Mouse (Mus musculus): ENCODE results near the gene Retnla. TPM values are rescaled to one million over a fixed set of nuclear protein-coding genes. Genes with fewer than 3 reads are reported as not detected.

Gene Retnla
- not detected in 2 replicates for polyA plus RNA-seq (2012)

- no peak for TF ChIP-seq GATA1 (IDR thresholded peaks at IDR 0.05; ENCODE audit: low read length)
These were observed at the start of gene Retnla for GRCm38 (mm10) chr16:48842266-48842665. Retnla (plus strand) TSS chr16:48842551.

- TF ChIP-seq GATA1 (IDR thresholded peaks at IDR 0.05; ENCODE audit: low read length): no peak
These were observed 44.1 kb upstream of the Retnla start for GRCm38 (mm10) chr16:48798285-48798684.

- no peak for TF ChIP-seq GATA1 (IDR thresholded peaks at IDR 0.05; ENCODE audit: low read length)
These were observed 42.9 kb upstream of the Retnla start for GRCm38 (mm10) chr16:48799470-48799869.

- TF ChIP-seq GATA1 (IDR thresholded peaks at IDR 0.05; ENCODE audit: low read length): no peak
These were observed 41.4 kb upstream of the Retnla start for GRCm38 (mm10) chr16:48800906-48801305.

GRCm38 (mm10) chr16:48805412-48805811, 36.9 kb upstream of the Retnla start:
- no peak for TF ChIP-seq GATA1 (IDR thresholded peaks at IDR 0.05; ENCODE audit: low read length)

GRCm38 (mm10) chr16:48806521-48806920, 35.8 kb upstream of the Retnla start:
- no peak for TF ChIP-seq GATA1 (IDR thresholded peaks at IDR 0.05; ENCODE audit: low read length)

- TF ChIP-seq GATA1 (IDR thresholded peaks at IDR 0.05; ENCODE audit: low read length): no peak
These were observed 33.0 kb upstream of the Retnla start for GRCm38 (mm10) chr16:48809374-48809773.

GRCm38 (mm10) chr16:48811881-48812436, 30.4 kb upstream of the Retnla start:
- TF ChIP-seq GATA1 (IDR thresholded peaks at IDR 0.05; ENCODE audit: low read length): no peak

- no peak for TF ChIP-seq GATA1 (IDR thresholded peaks at IDR 0.05; ENCODE audit: low read length)
These were observed 25.7 kb upstream of the Retnla start, which contains the start of gene Retnlb for GRCm38 (mm10) chr16:48816695-48817094. Retnlb (plus strand) TSS chr16:48816856.

GRCm38 (mm10) chr16:48818524-48818923, 23.8 kb upstream of the Retnla start:
- no peak for TF ChIP-seq GATA1 (IDR thresholded peaks at IDR 0.05; ENCODE audit: low read length)

GRCm38 (mm10) chr16:48826474-48826873, 15.9 kb upstream of the Retnla start:
- TF ChIP-seq GATA1 (IDR thresholded peaks at IDR 0.05; ENCODE audit: low read length): no peak

GRCm38 (mm10) chr16:48827625-48828024, 14.7 kb upstream of the Retnla start:
- no peak for TF ChIP-seq GATA1 (IDR thresholded peaks at IDR 0.05; ENCODE audit: low read length)

- TF ChIP-seq GATA1 (IDR thresholded peaks at IDR 0.05; ENCODE audit: low read length): no peak
These were observed 13.3 kb upstream of the Retnla start for GRCm38 (mm10) chr16:48829060-48829459.

GRCm38 (mm10) chr16:48832055-48832454, 10.3 kb upstream of the Retnla start:
- no peak for TF ChIP-seq GATA1 (IDR thresholded peaks at IDR 0.05; ENCODE audit: low read length)

GRCm38 (mm10) chr16:48843671-48844386, 1.5 kb downstream of the Retnla start:
- TF ChIP-seq GATA1 (IDR thresholded peaks at IDR 0.05; ENCODE audit: low read length): no peak

GRCm38 (mm10) chr16:48867690-48868089, 25.3 kb downstream of the Retnla start:
- no peak for TF ChIP-seq GATA1 (IDR thresholded peaks at IDR 0.05; ENCODE audit: low read length)

GRCm38 (mm10) chr16:48868663-48869062, 26.3 kb downstream of the Retnla start:
- no peak for TF ChIP-seq GATA1 (IDR thresholded peaks at IDR 0.05; ENCODE audit: low read length)

Data from G1E-ER4 (cell line).